Mouse (Mus musculus) cerebellum, postnatal 10 days (tissue): ENCODE data around the gene Setd7.
A peak's percentile ranks its signal among the peaks of the same experiment; 100 is the strongest.

Source experiments
- DNase-seq, 2 experiments: peaks; one replicate each; pipeline ENCODE4 v3.0.0; 2021; ENCODE audit warnings: mixed read lengths in 2 of 2

Gene Setd7

GRCm38 (mm10) chr3:51555583-51555982 is 5.1 kb downstream of the Setd7 start:
- no peak for DNase-seq

GRCm38 (mm10) chr3:51554836-51555235 is 5.8 kb downstream of the Setd7 start:
- DNase-seq, result no peak

GRCm38 (mm10) chr3:51554067-51554466 is 6.6 kb downstream of the Setd7 start:
- peak in 1 of 2 experiments; percentile 40 for DNase-seq

GRCm38 (mm10) chr3:51553497-51553875 is 7.2 kb downstream of the Setd7 start:
- peak; percentile 85 to 92 for DNase-seq

GRCm38 (mm10) chr3:51552841-51553496 is 7.7 kb downstream of the Setd7 start:
- no peak for DNase-seq

GRCm38 (mm10) chr3:51552197-51552596 is 8.5 kb downstream of the Setd7 start:
- no peak for DNase-seq

GRCm38 (mm10) chr3:51548987-51549579 is 11.6 kb downstream of the Setd7 start:
- peak; percentile 50 to 54 for DNase-seq

GRCm38 (mm10) chr3:51547577-51547976 is 13.1 kb downstream of the Setd7 start:
- no peak for DNase-seq

GRCm38 (mm10) chr3:51544442-51545128 is 16.1 kb downstream of the Setd7 start:
- no peak for DNase-seq

GRCm38 (mm10) chr3:51540659-51541058 is 20.0 kb downstream of the Setd7 start:
- no peak for DNase-seq

GRCm38 (mm10) chr3:51539567-51540408 is 20.9 kb downstream of the Setd7 start:
- DNase-seq, result peak; percentile 91 to 94

- no peak for DNase-seq
These were observed 26.7 kb downstream of the Setd7 start for GRCm38 (mm10) chr3:51534013-51534412.

- peak in 1 of 2 experiments; percentile 47 for DNase-seq
These were observed 27.1 kb downstream of the Setd7 start for GRCm38 (mm10) chr3:51533573-51533972.

- no peak for DNase-seq
These were observed 28.4 kb downstream of the Setd7 start for GRCm38 (mm10) chr3:51532282-51532620.

GRCm38 (mm10) chr3:51531473-51532281 is 29.0 kb downstream of the Setd7 start:
- DNase-seq, result peak; percentile 94 to 95

- DNase-seq, result no peak
These were observed 33.8 kb downstream of the Setd7 start for GRCm38 (mm10) chr3:51526891-51527290.

GRCm38 (mm10) chr3:51525186-51525785 is 35.4 kb downstream of the Setd7 start:
- peak; percentile 81 to 82 for DNase-seq

GRCm38 (mm10) chr3:51521262-51521661 is 39.4 kb downstream of the Setd7 start:
- DNase-seq, result no peak

GRCm38 (mm10) chr3:51518763-51519121 is 41.9 kb downstream of the Setd7 start:
- no peak for DNase-seq

GRCm38 (mm10) chr3:51517878-51518762 is 42.6 kb downstream of the Setd7 start:
- DNase-seq, result no peak

- DNase-seq, result no peak
These were observed 43.2 kb downstream of the Setd7 start for GRCm38 (mm10) chr3:51517467-51517866.
